Mouse (Mus musculus) midbrain, embryonic 16.5 days (tissue): ENCODE measurements around the gene Plxdc1. TPM values are rescaled to one million over a fixed set of nuclear protein-coding genes. Genes with fewer than 3 reads are reported as not detected.

Experiments used
- ATAC-seq: fragments of 200-750 bp; cut with Nextera tagmentation; 2 replicates; pipeline ENCODE4 v1.8.0; 2017; ENCODE audit warnings: moderate TSS enrichment
- H3K27ac ChIP-seq: fragments of 300-500 bp; sonication (generic); 2 replicates; pipeline ENCODE4 v1.5.1; 2014; ENCODE audit warnings: mild to moderate bottlenecking, low read length, mixed read lengths
- H3K27me3 ChIP-seq: fragments of 300-500 bp; sonication (generic); 2 replicates; pipeline ENCODE4 v1.6.1; 2014; ENCODE audit warnings: low read depth, low read length, mixed read lengths; ENCODE audit not compliant: control insufficient read depth, insufficient read depth
- H3K36me3 ChIP-seq: fragments of 300-500 bp; sonication (generic); 2 replicates; pipeline ENCODE4 v1.6.1; 2014; ENCODE audit warnings: mild to moderate bottlenecking, low read length, moderate library complexity, mixed read lengths; ENCODE audit not compliant: control insufficient read depth, insufficient read depth
- H3K4me1 ChIP-seq: fragments of 300-500 bp; sonication (generic); 2 replicates; pipeline ENCODE4 v1.6.1; 2014; ENCODE audit warnings: mild to moderate bottlenecking, low read length, mixed read lengths; ENCODE audit not compliant: control insufficient read depth, insufficient read depth
- H3K4me2 ChIP-seq: fragments of 300-500 bp; sonication (generic); 2 replicates; pipeline ENCODE4 v1.6.1; 2014; ENCODE audit warnings: mild to moderate bottlenecking, low read length, mixed read lengths
- H3K4me3 ChIP-seq: fragments of 300-500 bp; sonication (generic); 2 replicates; pipeline ENCODE4 v1.5.1; 2014; ENCODE audit warnings: low read depth, mild to moderate bottlenecking, low read length, moderate library complexity, mixed read lengths
- H3K9ac ChIP-seq: fragments of 300-500 bp; sonication (generic); 2 replicates; pipeline ENCODE4 v1.6.1; 2014; ENCODE audit warnings: low read depth, low read length, mixed read lengths
- H3K9me3 ChIP-seq: fragments of 300-500 bp; sonication (generic); replicated peaks from 2 replicates; pipeline ENCODE4 v1.6.1; 2014; ENCODE audit warnings: mild to moderate bottlenecking, low read length, mixed read lengths; ENCODE audit not compliant: control insufficient read depth, poor library complexity, severe bottlenecking
- WGBS: fragments of 180-500 bp; shearing (Covaris S2); extraction: QIAGEN DNeasy Blood & Tissue Kit; methylation state at CpG from one replicate; pipeline ENCODE4 v1.1.7; 2014; 5-methylcytosine and 5-hydroxymethylcytosine counted together
- polyA plus RNA-seq: library from polyadenylated mRNA; unstranded; fragments of >200 nt; fragmentation: Nextera tagmentation; extraction: Ambion mirVana; gene quantifications from 2 replicates; pipeline ENCODE4 v1.2.1, GENCODE M21; 2015

Gene Plxdc1
- polyA plus RNA-seq, 1 experiment from 2014 or later, result 3.1 TPM

- no peak for ATAC-seq
- Histone ChIP-seq H3K4me1 (no peaks in the 10 kb centered on the region), H3K9me3 (no peaks in the 10 kb centered on the region), H3K27me3 (no peaks in the 10 kb centered on the region), H3K4me2 (no peak overlapping the region), H3K4me3 (no peak overlapping the region), H3K36me3 (no peaks in the 10 kb centered on the region), H3K27ac (no peak overlapping the region), H3K9ac (no peak overlapping the region)
- WGBS, result 35% methylated on average over 3 of the region's 3 CpGs
Observed at GRCm38 (mm10) chr11:97936758-97937157, 49.5 kb downstream of the Plxdc1 start.

- WGBS, result 59% methylated on average over 4 of the region's 4 CpGs
- no peak for ATAC-seq
Observed at GRCm38 (mm10) chr11:97935913-97936575, 50.2 kb downstream of the Plxdc1 start.

GRCm38 (mm10) chr11:97933553-97933952 lies 52.7 kb downstream of the Plxdc1 start:
- Histone ChIP-seq H3K27ac (no peak overlapping the region), H3K9me3 (no peaks in the 10 kb centered on the region), H3K36me3 (no peaks in the 10 kb centered on the region), H3K27me3 (no peaks in the 10 kb centered on the region), H3K4me3 (no peak overlapping the region), H3K4me2 (no peak overlapping the region), H3K9ac (no peak overlapping the region), H3K4me1 (no peaks in the 10 kb centered on the region)
- WGBS, result 74% methylated on average over 1 of the region's 1 CpGs
- no peak for ATAC-seq

More at GRCm38 (mm10) chr11:97935913-97936575, 50.2 kb downstream of the Plxdc1 start:
- Histone ChIP-seq H3K9me3 (no peaks in the 10 kb centered on the region), H3K27ac (no peak overlapping the region), H3K36me3 (no peaks in the 10 kb centered on the region), H3K27me3 (no peaks in the 10 kb centered on the region), H3K4me2 (no peak overlapping the region), H3K4me1 (no peaks in the 10 kb centered on the region), H3K9ac (no peak overlapping the region), H3K4me3 (no peak overlapping the region)

GRCm38 (mm10) chr11:97928905-97929304 lies 57.3 kb downstream of the Plxdc1 start:
- no peak for ATAC-seq
- Histone ChIP-seq H3K4me1 (no peaks in the 10 kb centered on the region), H3K9ac (no peak overlapping the region), H3K9me3 (no peaks in the 10 kb centered on the region), H3K36me3 (no peaks in the 10 kb centered on the region), H3K4me3 (no peak overlapping the region), H3K27me3 (no peaks in the 10 kb centered on the region), H3K4me2 (no peak overlapping the region), H3K27ac (no peak overlapping the region)
- WGBS, result 57% methylated on average over 4 of the region's 4 CpGs

GRCm38 (mm10) chr11:97924217-97924616 lies 62.0 kb downstream of the Plxdc1 start:
- Histone ChIP-seq H3K9ac (no peak overlapping the region), H3K4me2 (no peak overlapping the region), H3K36me3 (no peaks in the 10 kb centered on the region), H3K27me3 (no peaks in the 10 kb centered on the region), H3K9me3 (no peaks in the 10 kb centered on the region), H3K27ac (no peak overlapping the region), H3K4me3 (no peak overlapping the region), H3K4me1 (no peaks in the 10 kb centered on the region)
- ATAC-seq, result no peak
- WGBS, result 90% methylated on average over 10 of the region's 10 CpGs

GRCm38 (mm10) chr11:97923639-97924038 lies 62.6 kb downstream of the Plxdc1 start:
- ATAC-seq, result no peak

GRCm38 (mm10) chr11:97915974-97916503 lies 70.2 kb downstream of the Plxdc1 start:
- WGBS, result 88% methylated on average over 6 of the region's 6 CpGs
- Histone ChIP-seq H3K4me1 (no peaks in the 10 kb centered on the region), H3K9ac (no peak overlapping the region), H3K27ac (no peak overlapping the region), H3K4me2 (no peak overlapping the region), H3K36me3 (no peaks in the 10 kb centered on the region), H3K27me3 (no peaks in the 10 kb centered on the region), H3K4me3 (no peak overlapping the region), H3K9me3 (no peaks in the 10 kb centered on the region)
- ATAC-seq, result no peak

More at GRCm38 (mm10) chr11:97923639-97924038, 62.6 kb downstream of the Plxdc1 start:
- Histone ChIP-seq H3K4me3 (no peak overlapping the region), H3K36me3 (no peaks in the 10 kb centered on the region), H3K4me1 (no peaks in the 10 kb centered on the region), H3K9me3 (no peaks in the 10 kb centered on the region), H3K27me3 (no peaks in the 10 kb centered on the region), H3K4me2 (no peak overlapping the region), H3K27ac (no peak overlapping the region), H3K9ac (no peak overlapping the region)
- whole genome bisulfite sequencing, result 85% methylated on average over 9 of the region's 9 CpGs

- Histone ChIP-seq H3K4me1 (no peaks in the 10 kb centered on the region), H3K4me2 (no peak overlapping the region), H3K9me3 (no peaks in the 10 kb centered on the region), H3K9ac (no peak overlapping the region), H3K36me3 (no peaks in the 10 kb centered on the region), H3K27me3 (no peaks in the 10 kb centered on the region), H3K27ac (no peak overlapping the region), H3K4me3 (no peak overlapping the region)
- 80% methylated on average over 2 of the region's 2 CpGs for WGBS
- no peak for ATAC-seq
Observed at GRCm38 (mm10) chr11:97915471-97915870, 70.8 kb downstream of the Plxdc1 start.

- Histone ChIP-seq H3K4me2 (no peak overlapping the region), H3K9ac (no peak overlapping the region), H3K36me3 (no peaks in the 10 kb centered on the region), H3K27me3 (no peaks in the 10 kb centered on the region), H3K27ac (no peak overlapping the region), H3K4me3 (no peak overlapping the region), H3K4me1 (no peaks in the 10 kb centered on the region), H3K9me3 (no peaks in the 10 kb centered on the region)
- 91% methylated on average over 14 of the region's 14 CpGs for WGBS
- ATAC-seq, result no peak
Observed at GRCm38 (mm10) chr11:97913111-97913510, 73.1 kb downstream of the Plxdc1 start.
